Mouse (Mus musculus) brain, embryonic 14.5 days (tissue): ENCODE results near the gene Fam193b.

Source experiments
- CTCF ChIP-seq: fragments of 200-500 bp; IDR thresholded peaks from 2 replicates; pipeline ENCODE4 v1.5.1; 2012; ENCODE audit warnings: inconsistent platforms, mild to moderate bottlenecking, moderate library complexity, borderline replicate concordance; ENCODE audit not compliant: insufficient read depth, insufficient read length; ENCODE audit errors: extremely low read depth
- POLR2A ChIP-seq: fragments of 200-500 bp; IDR thresholded peaks from 2 replicates; pipeline ENCODE4 v1.6.1; 2012; ENCODE audit warnings: mild to moderate bottlenecking, inconsistent platforms, borderline replicate concordance; ENCODE audit not compliant: poor library complexity, insufficient read depth, insufficient read length, severe bottlenecking; ENCODE audit errors: extremely low read depth

DNA sequence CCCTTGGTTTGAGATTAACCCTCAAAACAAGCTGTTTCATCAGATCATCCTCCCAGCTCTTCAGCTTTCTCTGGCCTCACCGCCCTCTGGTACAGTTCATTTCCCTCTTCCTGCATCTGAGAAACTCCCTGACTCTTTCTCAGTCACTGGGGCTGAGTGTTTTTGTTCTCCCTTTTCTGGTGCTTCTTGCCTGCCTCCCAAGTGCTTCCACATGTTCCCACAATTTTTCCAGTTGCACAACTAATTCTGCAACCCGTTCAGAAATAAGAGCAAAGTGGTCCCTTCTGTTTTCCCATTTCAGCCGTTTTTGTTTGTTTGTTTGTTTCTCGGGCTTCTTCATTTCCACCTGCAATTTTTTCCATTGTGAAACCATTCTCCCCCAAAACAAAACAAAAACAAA is 7.2 kb upstream of the Fam193b start:
- no peak for TF ChIP-seq POLR2A
- no peak for TF ChIP-seq CTCF
